Mouse (Mus musculus) hindbrain, embryonic 16.5 days (tissue): ENCODE data around the gene Kpna2. TPM values are rescaled to one million over a fixed set of nuclear protein-coding genes. Genes with fewer than 3 reads are reported as not detected.
"Not testable (repeated sequence)": the region's sequence is repeated elsewhere in the genome, so short reads cannot be mapped to it uniquely, and the experiment has no call there.

Source experiments
- ATAC-seq: fragments of 200-750 bp; cut with Nextera tagmentation; 2 replicates; pipeline ENCODE4 v1.8.0; 2017; ENCODE audit warnings: moderate TSS enrichment, moderate library complexity
- H3K27ac ChIP-seq: fragments of 300-500 bp; sonication (generic); 2 replicates; pipeline ENCODE4 v1.5.1; 2014; ENCODE audit warnings: low read depth, mild to moderate bottlenecking, control low read depth, low read length, moderate library complexity
- H3K27me3 ChIP-seq: fragments of 300-500 bp; sonication (generic); replicated peaks from 2 replicates; pipeline ENCODE4 v1.6.1; 2014; ENCODE audit warnings: low read length; ENCODE audit not compliant: control insufficient read depth, insufficient read depth
- H3K36me3 ChIP-seq: fragments of 300-500 bp; sonication (generic); 2 replicates; pipeline ENCODE4 v1.6.1; 2014; ENCODE audit warnings: mild to moderate bottlenecking, low read length, moderate library complexity, mixed read lengths; ENCODE audit not compliant: control insufficient read depth, insufficient read depth
- H3K4me1 ChIP-seq: fragments of 300-500 bp; sonication (generic); 2 replicates; pipeline ENCODE4 v1.6.1; 2014; ENCODE audit warnings: low read depth, low read length; ENCODE audit not compliant: control insufficient read depth, insufficient read depth
- H3K4me2 ChIP-seq: fragments of 300-500 bp; sonication (generic); 2 replicates; pipeline ENCODE4 v1.6.1; 2014; ENCODE audit warnings: mild to moderate bottlenecking, low read length, control low read depth, moderate library complexity
- H3K4me3 ChIP-seq: fragments of 300-500 bp; sonication (generic); 2 replicates; pipeline ENCODE4 v1.5.1; 2014; ENCODE audit warnings: mild to moderate bottlenecking, low read length, control low read depth, moderate library complexity
- H3K9ac ChIP-seq: fragments of 300-500 bp; sonication (generic); 2 replicates; pipeline ENCODE4 v1.6.1; 2014; ENCODE audit warnings: low read depth, mild to moderate bottlenecking, control low read depth, low read length, moderate library complexity
- H3K9me3 ChIP-seq: fragments of 300-500 bp; sonication (generic); 2 replicates; pipeline ENCODE4 v1.6.1; 2014; ENCODE audit warnings: mild to moderate bottlenecking, low read length, moderate library complexity; ENCODE audit not compliant: control insufficient read depth
- WGBS: fragments of 180-500 bp; shearing (Covaris S2); extraction: QIAGEN DNeasy Blood & Tissue Kit; methylation state at CpG from one replicate; pipeline ENCODE4 v1.1.7; 2014; 5-methylcytosine and 5-hydroxymethylcytosine counted together
- polyA plus RNA-seq: library from polyadenylated mRNA; unstranded; fragments of >200 nt; fragmentation: Nextera tagmentation; extraction: Ambion mirVana; gene quantifications from 2 replicates; pipeline ENCODE4 v1.2.1, GENCODE M21; 2015

Gene Kpna2
- polyA plus RNA-seq, 1 experiment from 2014 or later = 132 TPM

GRCm38 (mm10) chr11:106997976-106998375 is 1.4 kb downstream of the Kpna2 start:
- no peak overlapping the region for H3K27ac ChIP-seq
- 10% methylated on average over 5 of the region's 5 CpGs for WGBS
- no peaks in the 10 kb centered on the region for H3K4me1 ChIP-seq

GRCm38 (mm10) chr11:106996492-106996891 is 2.8 kb downstream of the Kpna2 start:
- peaks cover 16% of the 10 kb centered on the region for H3K36me3 ChIP-seq
- ATAC-seq, H3K27ac ChIP-seq, H3K4me2 ChIP-seq, H3K9ac ChIP-seq, H3K4me1 ChIP-seq, H3K27me3 ChIP-seq, H3K9me3 ChIP-seq, H3K4me3 ChIP-seq: not testable (repeated sequence)
- WGBS = 89% methylated on average over 7 of the region's 7 CpGs

More at GRCm38 (mm10) chr11:106997976-106998375, 1.4 kb downstream of the Kpna2 start:
- peak overlapping the region; percentile 69 for H3K4me3 ChIP-seq
- H3K36me3 ChIP-seq = peaks cover 14% of the 10 kb centered on the region
- H3K9me3 ChIP-seq = no peaks in the 10 kb centered on the region
- no peaks in the 10 kb centered on the region for H3K27me3 ChIP-seq
- peak overlapping the region; percentile 61 for H3K4me2 ChIP-seq
- no peak overlapping the region; the same call in 1 of the 2 replicates for H3K9ac ChIP-seq
- ATAC-seq = no peak

GRCm38 (mm10) chr11:106994246-106995085 is 4.9 kb downstream of the Kpna2 start:
- H3K4me3 ChIP-seq = no peak overlapping the region
- no peak overlapping the region for H3K27ac ChIP-seq
- H3K4me2 ChIP-seq = no peak overlapping the region
- WGBS = 90% methylated on average over 3 of the region's 3 CpGs
- no peak overlapping the region for H3K9ac ChIP-seq
- no peak for ATAC-seq
- peaks cover 23% of the 10 kb centered on the region for H3K36me3 ChIP-seq
- H3K4me1 ChIP-seq = no peaks in the 10 kb centered on the region
- H3K9me3 ChIP-seq = no peaks in the 10 kb centered on the region
- H3K27me3 ChIP-seq = no peaks in the 10 kb centered on the region

GRCm38 (mm10) chr11:106987384-106987783 is 12.0 kb downstream of the Kpna2 start:
- H3K27ac ChIP-seq = no peak overlapping the region
- no peak overlapping the region for H3K4me3 ChIP-seq
- no peak overlapping the region for H3K9ac ChIP-seq
- H3K36me3 ChIP-seq = peaks cover 15% of the 10 kb centered on the region
- ATAC-seq = no peak
- H3K9me3 ChIP-seq = no peaks in the 10 kb centered on the region
- H3K4me2 ChIP-seq = no peak overlapping the region
- no peaks in the 10 kb centered on the region for H3K27me3 ChIP-seq
- H3K4me1 ChIP-seq = no peaks in the 10 kb centered on the region
- 93% methylated on average over 2 of the region's 2 CpGs for WGBS

- WGBS = 87% methylated on average over 8 of the region's 9 CpGs
- H3K9me3 ChIP-seq = not testable (repeated sequence)
These were observed 13.2 kb downstream of the Kpna2 start for GRCm38 (mm10) chr11:106985979-106986604.

GRCm38 (mm10) chr11:106982351-106982750 is 17.0 kb downstream of the Kpna2 start:
- Histone ChIP-seq H3K9ac (no peak overlapping the region), H3K27ac (no peak overlapping the region), H3K9me3 (no peaks in the 10 kb centered on the region), H3K4me1 (no peaks in the 10 kb centered on the region), H3K4me3 (no peak overlapping the region), H3K36me3 (no peaks in the 10 kb centered on the region; the same call in 1 of the 2 replicates), H3K27me3 (no peaks in the 10 kb centered on the region), H3K4me2 (no peak overlapping the region)
- ATAC-seq = no peak
- 66% methylated on average over 5 of the region's 5 CpGs for WGBS

More at GRCm38 (mm10) chr11:106985979-106986604, 13.2 kb downstream of the Kpna2 start:
- not testable (repeated sequence) for H3K36me3 ChIP-seq, ATAC-seq, H3K9ac ChIP-seq, H3K4me3 ChIP-seq, H3K27me3 ChIP-seq, H3K4me2 ChIP-seq, H3K4me1 ChIP-seq, H3K27ac ChIP-seq

GRCm38 (mm10) chr11:106981787-106982186 is 17.6 kb downstream of the Kpna2 start:
- ATAC-seq = no peak
- Histone ChIP-seq H3K4me2 (no peak overlapping the region), H3K27me3 (no peaks in the 10 kb centered on the region), H3K36me3 (no peaks in the 10 kb centered on the region), H3K9ac (no peak overlapping the region), H3K27ac (no peak overlapping the region), H3K4me1 (no peaks in the 10 kb centered on the region), H3K9me3 (no peaks in the 10 kb centered on the region), H3K4me3 (no peak overlapping the region)
- WGBS = 34% methylated on average over 1 of the region's 1 CpGs

GRCm38 (mm10) chr11:106980455-106980854 is 18.9 kb downstream of the Kpna2 start:
- no peak for ATAC-seq
- no peak overlapping the region for H3K9ac ChIP-seq
- H3K4me2 ChIP-seq = no peak overlapping the region
- no peaks in the 10 kb centered on the region for H3K27me3 ChIP-seq
- no peaks in the 10 kb centered on the region for H3K9me3 ChIP-seq
- H3K4me3 ChIP-seq = no peak overlapping the region
- 25% methylated on average over 7 of the region's 7 CpGs for WGBS
- H3K4me1 ChIP-seq = no peaks in the 10 kb centered on the region
- H3K27ac ChIP-seq = no peak overlapping the region
- H3K36me3 ChIP-seq = no peaks in the 10 kb centered on the region

GRCm38 (mm10) chr11:106976194-106976593 is 23.1 kb downstream of the Kpna2 start:
- WGBS = 79% methylated on average over 8 of the region's 8 CpGs
- H3K4me3 ChIP-seq = no peak overlapping the region
- H3K36me3 ChIP-seq = no peaks in the 10 kb centered on the region
- no peaks in the 10 kb centered on the region for H3K27me3 ChIP-seq
- H3K9me3 ChIP-seq = no peaks in the 10 kb centered on the region
- no peak overlapping the region for H3K9ac ChIP-seq
- H3K27ac ChIP-seq = no peak overlapping the region
- no peak overlapping the region for H3K4me2 ChIP-seq
- H3K4me1 ChIP-seq = no peaks in the 10 kb centered on the region
- no peak for ATAC-seq
